Mouse (Mus musculus): ENCODE measurements around the gene Nova2.

Nova2 gene

DNA sequence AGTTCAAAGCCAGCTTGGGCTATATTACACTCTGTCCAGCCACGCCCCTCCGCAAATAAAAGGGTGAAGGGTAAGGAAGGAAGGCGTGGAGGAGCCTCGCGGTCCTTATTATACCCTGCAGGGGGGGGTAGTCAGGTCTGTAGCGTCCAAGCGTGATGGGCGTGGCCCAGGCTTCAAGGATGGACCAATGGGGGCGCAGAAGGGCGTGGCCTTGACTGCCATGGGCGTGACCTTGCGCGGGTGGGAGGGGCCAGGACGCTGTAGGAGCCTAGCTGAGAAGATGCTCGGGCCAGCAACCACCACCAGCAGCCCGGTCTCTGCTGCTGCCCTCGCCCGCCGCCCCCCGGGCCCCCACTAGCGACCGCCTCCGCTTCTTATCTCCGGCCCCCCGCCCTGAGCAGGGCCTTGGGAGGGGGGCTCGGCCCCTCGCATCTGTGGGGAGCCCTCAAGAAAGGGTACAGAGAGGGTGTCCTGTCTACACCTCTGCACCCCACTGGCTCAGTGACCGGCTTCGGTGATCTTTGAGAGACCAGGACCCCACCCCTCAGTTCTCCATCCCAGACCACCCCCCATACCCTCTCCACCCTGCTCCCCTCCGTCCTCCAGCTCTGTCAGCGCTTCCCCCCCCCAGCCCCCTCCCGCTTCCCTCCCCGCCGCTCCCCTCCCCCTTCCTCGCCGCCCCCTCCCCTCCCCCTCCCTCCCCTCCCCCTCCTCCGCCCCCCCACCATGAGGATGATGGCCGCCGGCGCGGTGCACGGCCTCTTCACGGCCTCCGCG lies at the start of gene Nova2:
TSS of gene Nova2 (plus strand) at position 727 of the 777 bp plus-strand sequence.
- peak; percentile 73 for DNase-seq

- no peak for DNase-seq
These were observed 47.0 kb upstream of the Nova2 start for GRCm38 (mm10) chr7:18878691-18879090.

DNA sequence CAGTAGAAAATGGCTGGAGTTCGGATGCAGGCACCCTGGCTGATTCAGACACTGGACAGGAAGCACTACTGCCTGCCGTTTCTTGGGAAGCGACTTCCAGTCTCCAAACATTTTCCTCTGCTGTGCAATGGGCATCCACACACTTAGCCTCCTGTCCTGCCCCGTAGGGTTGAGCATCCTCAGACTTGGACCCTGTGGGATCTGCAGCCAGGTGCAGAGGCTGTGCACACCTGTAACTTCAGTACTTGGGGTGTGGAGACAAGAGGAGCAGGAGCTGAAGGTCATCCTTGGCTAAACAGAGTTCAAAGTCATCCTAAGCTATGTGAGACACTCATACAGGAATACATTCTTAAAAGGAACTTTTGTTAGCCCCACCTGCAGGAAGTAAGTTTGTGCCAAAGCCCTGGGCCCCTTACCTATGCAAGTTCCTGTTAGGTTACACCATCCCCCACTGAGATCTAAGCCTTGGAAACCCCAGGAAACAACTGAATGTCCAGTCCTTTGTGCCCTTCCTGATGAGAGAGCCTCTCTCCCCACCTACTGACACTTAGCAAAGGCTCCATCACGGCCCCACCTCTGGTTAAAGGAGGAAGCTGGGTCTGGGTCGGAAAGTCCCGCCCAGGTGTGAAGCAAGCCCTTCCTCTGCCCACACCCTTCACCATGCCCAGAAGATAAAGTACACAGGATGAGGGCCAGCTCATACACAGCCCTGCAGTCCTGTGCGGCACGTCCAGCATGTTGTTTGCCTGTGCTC lies 41.5 kb upstream of the Nova2 start:
- DNase-seq = no peak

GRCm38 (mm10) chr7:18884745-18885422 lies 40.8 kb upstream of the Nova2 start:
- no peak for DNase-seq

- no peak for DNase-seq
These were observed 38.7 kb upstream of the Nova2 start for GRCm38 (mm10) chr7:18886963-18887362.

DNA sequence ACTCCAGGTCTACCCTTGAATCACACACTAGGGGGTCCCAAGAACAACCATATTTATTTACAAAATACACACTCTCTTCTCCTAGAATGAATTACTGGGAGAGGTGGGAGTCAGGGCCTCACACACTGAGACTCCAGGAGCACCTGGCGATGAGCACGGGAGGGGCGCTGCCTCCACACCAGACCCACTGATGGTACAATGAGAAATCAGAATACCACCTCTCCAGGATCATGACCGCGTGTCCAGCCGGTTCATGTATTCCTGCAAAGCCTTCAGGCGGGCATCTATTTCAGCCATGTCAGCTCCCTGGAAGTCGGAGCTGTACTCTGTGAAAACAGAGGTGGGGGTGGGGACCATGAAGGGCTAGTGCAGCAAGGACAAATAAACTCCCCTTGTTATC lies 34.8 kb upstream of the Nova2 start:
- DNase-seq = no peak

DNA sequence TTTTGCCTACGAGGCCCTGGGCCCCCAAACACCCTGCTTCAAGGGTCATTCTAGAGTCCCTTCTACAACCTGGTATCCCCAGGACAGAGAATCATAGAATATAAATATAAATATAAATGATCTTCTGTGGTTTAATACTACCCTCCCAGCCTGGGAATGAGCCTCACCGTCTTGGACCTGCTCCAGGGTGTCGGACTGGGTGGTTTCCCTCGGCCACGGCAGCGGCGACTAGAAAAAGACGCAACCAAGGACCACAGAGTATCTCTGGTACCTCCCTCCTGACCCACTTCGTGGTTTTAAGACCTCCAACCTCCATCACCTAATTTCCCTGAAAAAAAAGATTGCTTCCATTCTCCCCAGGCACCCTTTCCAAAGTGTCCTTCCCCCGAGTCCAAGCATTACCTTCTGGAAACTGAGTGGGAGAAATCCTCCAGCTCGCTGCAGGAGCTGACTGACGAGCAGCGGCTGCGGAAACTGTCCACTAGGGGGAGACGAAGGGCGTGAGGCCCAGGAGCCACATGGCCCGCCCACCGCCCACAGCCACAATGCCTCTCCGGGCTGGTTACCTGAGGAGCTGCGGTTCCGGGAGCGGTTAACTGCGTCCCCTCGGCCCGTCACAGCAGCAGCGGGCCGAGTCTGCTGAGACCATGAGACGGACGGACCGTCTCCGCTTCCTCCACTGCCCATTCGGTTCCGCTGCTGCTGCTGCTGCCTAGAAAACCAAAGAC lies 33.7 kb upstream of the Nova2 start:
- peak; percentile 93 for DNase-seq

GRCm38 (mm10) chr7:18893009-18893408 lies 32.7 kb upstream of the Nova2 start:
- DNase-seq = peak; percentile 20

DNA sequence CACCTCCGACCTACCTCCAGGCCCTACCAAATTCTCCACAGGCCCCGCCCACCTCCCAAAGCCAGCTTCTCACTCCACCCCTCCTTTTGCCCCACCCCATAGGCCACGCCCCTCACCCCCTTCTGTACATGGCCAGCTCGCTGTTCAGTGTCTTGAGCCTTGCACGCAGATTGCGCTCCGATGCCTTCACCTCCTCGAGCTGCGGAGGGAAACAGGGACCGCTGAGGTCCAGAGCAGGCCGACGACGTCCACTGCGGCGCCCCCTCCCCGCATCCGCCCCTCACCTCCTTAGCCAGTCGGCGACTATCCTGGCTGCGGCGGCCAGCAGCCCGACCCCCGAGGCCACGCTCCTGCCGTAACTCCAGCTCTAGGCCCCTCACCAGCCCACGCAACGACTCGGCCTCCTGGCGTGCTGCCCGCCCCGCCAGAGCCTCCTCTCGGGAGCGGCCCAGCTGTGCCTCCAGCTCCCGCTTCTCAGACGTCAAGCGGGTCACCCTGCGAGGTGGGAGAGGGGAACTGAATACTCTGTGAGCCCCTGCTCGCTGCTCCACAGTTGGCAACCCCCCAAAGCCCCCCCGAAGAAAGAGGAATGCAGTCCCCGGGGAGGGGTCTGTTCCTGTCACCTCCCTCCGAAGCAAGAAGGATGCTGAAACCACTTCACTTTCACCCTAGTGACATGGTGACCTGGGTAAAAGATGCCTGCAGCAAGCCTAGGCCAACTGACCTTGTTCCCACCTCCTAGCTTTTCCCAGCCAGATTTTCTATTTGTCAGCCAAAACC lies 31.8 kb upstream of the Nova2 start:
- peak; percentile 76 for DNase-seq

DNA sequence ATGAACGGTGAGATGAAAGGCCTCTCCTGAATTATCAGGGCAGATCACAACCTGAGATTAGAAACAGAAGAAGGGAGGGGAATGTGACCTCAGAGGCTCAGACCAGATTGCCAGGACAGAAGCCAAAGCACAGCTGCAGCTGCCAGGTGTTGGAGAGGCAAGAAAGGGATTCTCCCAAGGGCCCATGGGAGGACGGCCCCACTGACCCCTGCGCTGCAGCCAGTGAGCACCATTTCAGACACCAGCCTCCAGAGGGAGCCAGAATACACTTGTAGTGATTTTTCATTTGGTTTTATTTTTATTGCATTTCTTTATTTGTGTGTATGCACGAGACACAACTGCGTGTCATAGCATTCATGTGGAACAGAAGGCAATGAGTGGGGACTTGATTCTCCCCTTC lies 29.2 kb upstream of the Nova2 start:
- no peak for DNase-seq

DNA sequence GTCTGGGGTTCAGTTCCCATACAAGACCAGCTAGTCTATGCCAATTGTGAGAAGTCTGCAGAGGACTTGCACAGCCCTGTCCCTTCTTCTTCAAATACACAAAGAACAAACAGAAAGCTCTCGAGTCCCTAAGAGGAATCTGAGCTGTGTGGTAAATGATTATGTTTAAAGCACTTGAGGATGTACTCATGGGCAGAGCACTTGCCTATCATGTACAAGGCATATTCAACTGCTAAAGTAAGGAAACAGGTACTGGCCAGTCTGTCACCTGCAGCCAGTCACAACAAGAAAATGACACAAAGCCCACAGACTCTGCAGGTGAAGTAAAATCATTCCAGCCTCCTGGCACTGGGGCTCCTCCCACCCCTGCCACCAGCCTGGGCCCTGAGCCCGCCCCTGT lies 25.2 kb upstream of the Nova2 start:
- DNase-seq = no peak

DNA sequence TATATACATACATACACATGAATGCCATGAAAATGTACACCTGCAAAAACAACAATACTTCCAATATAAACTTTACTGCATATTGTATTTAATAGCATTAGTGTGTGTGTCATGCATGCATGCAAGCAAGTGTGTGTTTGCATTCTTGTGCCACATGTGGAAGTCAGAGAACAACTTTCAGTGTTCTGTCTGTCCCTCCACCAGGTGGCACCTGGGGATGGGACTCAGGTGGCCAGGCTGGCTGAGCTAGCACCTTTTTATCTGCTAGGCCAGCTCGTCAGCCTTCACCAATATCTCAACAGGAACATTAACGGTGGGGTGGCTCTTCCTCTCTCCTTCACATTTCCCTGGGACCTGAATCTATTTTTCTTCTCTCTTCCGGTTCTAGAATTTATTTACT lies 23.2 kb upstream of the Nova2 start:
- DNase-seq = no peak

DNA sequence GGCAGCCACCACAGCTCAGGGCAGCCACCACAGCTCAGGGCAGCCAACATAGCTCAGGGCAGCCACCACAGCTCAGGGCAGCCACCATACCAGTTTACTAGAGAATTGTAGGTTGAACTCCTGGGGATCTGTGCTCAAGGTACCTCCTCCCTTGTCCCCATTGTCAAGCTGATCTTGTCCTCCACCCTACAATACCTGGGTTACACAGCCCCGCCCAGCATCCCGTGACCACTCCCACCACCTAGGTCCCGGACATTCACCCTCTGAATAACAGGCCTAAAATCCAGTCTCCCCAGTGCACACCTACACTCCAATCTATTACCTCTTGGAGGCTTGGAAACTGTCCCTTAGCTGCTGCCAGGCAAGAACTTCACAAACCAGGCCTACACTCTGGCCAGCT lies 20.7 kb upstream of the Nova2 start:
- DNase-seq = no peak

GRCm38 (mm10) chr7:18909797-18910196 lies 15.9 kb upstream of the Nova2 start:
- no peak for DNase-seq

DNA sequence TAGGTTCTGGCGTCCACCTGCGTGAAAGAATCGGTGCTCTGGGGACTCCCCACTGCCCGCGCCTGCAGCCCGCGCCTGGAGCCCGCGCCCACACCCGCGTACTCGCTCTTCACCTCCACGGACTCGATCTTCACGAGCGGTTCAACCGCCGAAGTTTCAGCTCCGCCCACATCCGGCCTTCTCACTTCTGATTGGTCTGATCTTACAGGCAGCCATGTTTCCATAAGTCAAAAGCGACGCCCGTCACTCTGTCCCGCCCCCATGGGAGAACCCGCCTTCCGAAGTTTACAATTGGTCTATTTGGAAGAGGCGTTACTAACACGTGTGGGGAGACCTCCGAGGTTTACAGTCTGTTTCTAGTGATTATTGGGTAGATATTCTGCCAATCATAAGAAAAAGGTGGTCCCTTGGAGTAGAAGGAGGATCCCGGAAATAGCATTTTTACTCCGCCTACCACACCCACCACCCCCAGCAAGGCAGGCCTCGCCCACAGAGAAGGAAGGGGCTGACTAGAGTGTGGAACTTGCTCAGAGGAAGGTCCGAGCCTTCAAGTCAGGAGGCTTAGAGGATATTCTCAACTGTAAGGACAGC lies 15.4 kb upstream of the Nova2 start, which contains the start of gene Ccdc61:
TSS of gene Ccdc61 (minus strand) at position 175 of the 591 bp plus-strand sequence.
- DNase-seq = peak; percentile 97

- DNase-seq = peak; percentile 47
These were observed 9.4 kb upstream of the Nova2 start for GRCm38 (mm10) chr7:18916254-18916653.

- DNase-seq = no peak
These were observed 7.8 kb upstream of the Nova2 start for GRCm38 (mm10) chr7:18917931-18918330.

DNA sequence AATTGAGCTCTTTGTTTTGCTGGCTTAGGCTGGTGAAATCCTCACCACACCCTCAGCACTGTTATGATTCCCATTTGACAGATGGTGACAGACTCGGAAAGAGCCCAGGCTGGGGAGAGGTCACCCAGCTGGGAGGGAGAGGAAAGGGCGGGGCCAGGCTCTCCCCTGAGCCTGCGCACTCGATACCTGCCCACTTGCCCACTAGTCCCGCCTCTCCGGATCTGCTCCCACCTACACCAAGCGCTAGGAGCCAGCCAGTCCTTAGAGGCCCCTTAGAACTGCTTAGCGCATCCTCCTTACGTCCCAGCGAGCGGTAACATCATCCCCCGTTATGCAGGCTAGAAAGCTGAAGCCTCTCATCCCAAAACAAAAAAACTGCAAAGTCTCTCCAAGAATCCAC lies 4.6 kb upstream of the Nova2 start:
- peak; percentile 47 for DNase-seq

DNA sequence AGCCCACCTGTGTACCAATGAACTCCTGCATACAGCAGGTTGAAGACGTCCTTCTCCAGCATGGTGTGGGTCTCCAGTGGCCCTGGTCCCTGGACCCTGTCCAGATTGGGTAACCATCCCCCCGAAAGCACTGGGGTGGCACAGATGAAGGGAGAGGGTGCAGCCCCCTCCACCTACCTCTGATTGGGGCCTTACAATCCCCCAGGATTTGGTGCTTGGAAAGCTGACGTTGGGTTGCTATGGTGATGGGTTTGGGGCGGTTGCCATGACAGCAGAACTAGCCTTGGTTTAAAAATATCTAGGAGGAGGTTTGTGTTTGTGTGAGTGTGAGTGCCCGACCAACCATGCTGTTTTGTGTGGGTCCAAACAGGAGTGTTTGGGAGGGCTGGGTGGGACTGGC lies 2.9 kb upstream of the Nova2 start:
- no peak for DNase-seq

GRCm38 (mm10) chr7:18923267-18923666 lies 2.4 kb upstream of the Nova2 start:
- DNase-seq = no peak

- no peak for DNase-seq
These were observed 1.9 kb upstream of the Nova2 start for GRCm38 (mm10) chr7:18923711-18924191.

DNA sequence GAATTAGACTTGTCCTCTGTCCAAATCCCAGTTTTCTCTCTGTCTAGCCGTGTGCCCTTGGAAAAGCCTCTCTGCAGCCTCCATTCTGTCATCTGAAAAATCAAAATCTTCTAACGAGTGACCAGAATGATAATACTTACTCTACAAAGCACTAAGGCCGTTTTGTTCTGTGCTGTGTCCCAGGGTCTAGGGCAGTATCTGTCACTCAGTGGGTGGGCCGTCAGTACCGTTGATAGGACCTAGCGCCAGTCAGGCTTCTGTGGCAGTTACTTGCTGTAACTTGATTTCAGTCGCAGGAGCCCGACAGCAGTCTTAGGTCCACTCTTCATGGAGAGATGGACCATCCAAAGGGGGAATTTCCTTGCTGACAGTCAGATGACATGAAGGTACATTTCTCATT lies 1.4 kb upstream of the Nova2 start:
- no peak for DNase-seq
